Mouse (Mus musculus): ENCODE results near the gene Nradd. TPM values are rescaled to one million over a fixed set of nuclear protein-coding genes. Genes with fewer than 3 reads are reported as not detected.
A peak's percentile ranks its signal among the peaks of the same experiment; 100 is the strongest.

The Nradd gene
- under 1 TPM; 0.84 to 0.97 TPM for total RNA-seq (2021)
- long read RNA-seq, experiment 1 = 0 reads
- long read RNA-seq, experiment 2 = 0 reads

- DNase-seq (ENCODE audit: low spot score) = peak; percentile 88
Observed at GRCm38 (mm10) chr9:110624361-110625166, at the start of gene Nradd. Gene Nradd, minus strand, starts transcription at chr9:110624452.

GRCm38 (mm10) chr9:110673107-110673752, 49.0 kb upstream of the Nradd start:
- DNase-seq (ENCODE audit: low spot score) = no peak

- DNase-seq (ENCODE audit: low spot score) = no peak
Observed at GRCm38 (mm10) chr9:110672462-110673106, 48.3 kb upstream of the Nradd start.

- DNase-seq (ENCODE audit: low spot score) = no peak
Observed at GRCm38 (mm10) chr9:110669785-110670184, 45.5 kb upstream of the Nradd start.

GRCm38 (mm10) chr9:110668601-110669293, 44.5 kb upstream of the Nradd start:
- no peak for DNase-seq (ENCODE audit: low spot score)

- DNase-seq (ENCODE audit: low spot score) = no peak
Observed at GRCm38 (mm10) chr9:110667219-110667836, 43.1 kb upstream of the Nradd start.

GRCm38 (mm10) chr9:110666374-110666773, 42.1 kb upstream of the Nradd start:
- DNase-seq (ENCODE audit: low spot score) = no peak

- DNase-seq (ENCODE audit: low spot score) = no peak
Observed at GRCm38 (mm10) chr9:110665912-110666311, 41.7 kb upstream of the Nradd start.

GRCm38 (mm10) chr9:110662844-110663243, 38.6 kb upstream of the Nradd start:
- no peak for DNase-seq (ENCODE audit: low spot score)

GRCm38 (mm10) chr9:110660856-110661612, 36.8 kb upstream of the Nradd start:
- no peak for DNase-seq (ENCODE audit: low spot score)

- no peak for DNase-seq (ENCODE audit: low spot score)
Observed at GRCm38 (mm10) chr9:110660208-110660607, 36.0 kb upstream of the Nradd start.

GRCm38 (mm10) chr9:110659521-110659920, 35.3 kb upstream of the Nradd start:
- no peak for DNase-seq (ENCODE audit: low spot score)

GRCm38 (mm10) chr9:110657474-110658078, 33.3 kb upstream of the Nradd start:
- DNase-seq (ENCODE audit: low spot score) = peak; percentile 48

GRCm38 (mm10) chr9:110656249-110657221, 32.3 kb upstream of the Nradd start, which contains the start of gene Ccdc12:
Gene Ccdc12, plus strand, starts transcription at chr9:110656503.
- peak; percentile 94 for DNase-seq (ENCODE audit: low spot score)

- no peak for DNase-seq (ENCODE audit: low spot score)
Observed at GRCm38 (mm10) chr9:110655651-110656007, 31.4 kb upstream of the Nradd start.

GRCm38 (mm10) chr9:110654726-110655650, 30.7 kb upstream of the Nradd start:
- DNase-seq (ENCODE audit: low spot score) = no peak

GRCm38 (mm10) chr9:110653655-110654461, 29.6 kb upstream of the Nradd start, which contains the start of gene Nbeal2:
Gene Nbeal2, minus strand, starts transcription at chr9:110654161.
- DNase-seq (ENCODE audit: low spot score) = peak; percentile 95

Measured in gastrocnemius, adult 18-20 months (tissue).